Mouse (Mus musculus) limb, embryonic 14.5 days (tissue): ENCODE data around the gene Mab21l1. TPM values are rescaled to one million over a fixed set of nuclear protein-coding genes. Genes with fewer than 3 reads are reported as not detected.

Experiments used
- ATAC-seq: fragments of 200-750 bp; cut with Nextera tagmentation; 2 replicates; pipeline ENCODE4 v1.8.0; 2017; ENCODE audit warnings: low read depth, moderate number of reproducible peaks, moderate TSS enrichment; ENCODE audit not compliant: low FRiP score
- DNase-seq: peaks from one replicate; pipeline ENCODE4 v3.0.0-alpha.2; 2015; ENCODE audit warnings: low spot score
- H3K27ac ChIP-seq: fragments of 300-500 bp; sonication (generic); replicated peaks from 2 replicates; pipeline ENCODE4 v1.5.1; 2014; ENCODE audit warnings: low read depth, mild to moderate bottlenecking, low read length, moderate library complexity, mixed read lengths
- H3K27me3 ChIP-seq: fragments of 300-500 bp; sonication (generic); 2 replicates; pipeline ENCODE4 v1.6.1; 2014; ENCODE audit warnings: low read length, mixed read lengths; ENCODE audit not compliant: control insufficient read depth, insufficient read depth
- H3K36me3 ChIP-seq: fragments of 300-500 bp; sonication (generic); 2 replicates; pipeline ENCODE4 v1.6.1; 2014; ENCODE audit warnings: mild to moderate bottlenecking, low read length, moderate library complexity, mixed read lengths; ENCODE audit not compliant: control insufficient read depth, insufficient read depth
- H3K4me1 ChIP-seq: fragments of 300-500 bp; sonication (generic); 2 replicates; pipeline ENCODE4 v1.6.1; 2014; ENCODE audit warnings: antibody characterized with exemption, low read length, mixed read lengths; ENCODE audit not compliant: control insufficient read depth, insufficient read depth
- H3K4me2 ChIP-seq: fragments of 300-500 bp; sonication (generic); replicated peaks from 2 replicates; pipeline ENCODE4 v1.6.1; 2014; ENCODE audit warnings: low read depth, mild to moderate bottlenecking, low read length, moderate library complexity; ENCODE audit not compliant: severe bottlenecking
- H3K4me3 ChIP-seq: fragments of 300-500 bp; sonication (generic); replicated peaks from 2 replicates; pipeline ENCODE4 v1.5.1; 2014; ENCODE audit warnings: low read length
- H3K9ac ChIP-seq: fragments of 300-500 bp; sonication (generic); 2 replicates; pipeline ENCODE4 v1.6.1; 2014; ENCODE audit warnings: mild to moderate bottlenecking, low read depth, low read length, moderate library complexity; ENCODE audit not compliant: severe bottlenecking
- H3K9me3 ChIP-seq: fragments of 300-500 bp; sonication (generic); 2 replicates; pipeline ENCODE4 v1.6.1; 2016; ENCODE audit warnings: low read length; ENCODE audit not compliant: control insufficient read depth
- POLR2A ChIP-seq: fragments of 200-500 bp; IDR thresholded peaks from 2 replicates; pipeline ENCODE4 v1.8.0; 2012; ENCODE audit warnings: inconsistent platforms, mild to moderate bottlenecking, moderate library complexity, borderline replicate concordance; ENCODE audit not compliant: insufficient read depth, insufficient read length; ENCODE audit errors: extremely low read depth
- WGBS: fragments of 180-500 bp; shearing (Covaris S2); extraction: QIAGEN DNeasy Blood & Tissue Kit; methylation state at CpG from one replicate; pipeline ENCODE4 v1.1.7; 2014; 5-methylcytosine and 5-hydroxymethylcytosine counted together
- polyA plus RNA-seq, 2 experiments: library from polyadenylated mRNA; depleted of rRNA in 1 of 2; stranded (reverse) in 1 of 2; unstranded in 1 of 2; fragments of >200 nt; fragmentation: Nextera tagmentation in 1 of 2; extraction: Ambion mirVana in 1 of 2; gene quantifications; 2 replicates each; pipeline versions ENCODE4 v1.2.1 to v1.2.3; 2012 to 2014

Gene Mab21l1
- polyA plus RNA-seq, 2 experiments: 18.7 to 18.9 TPM

DNA sequence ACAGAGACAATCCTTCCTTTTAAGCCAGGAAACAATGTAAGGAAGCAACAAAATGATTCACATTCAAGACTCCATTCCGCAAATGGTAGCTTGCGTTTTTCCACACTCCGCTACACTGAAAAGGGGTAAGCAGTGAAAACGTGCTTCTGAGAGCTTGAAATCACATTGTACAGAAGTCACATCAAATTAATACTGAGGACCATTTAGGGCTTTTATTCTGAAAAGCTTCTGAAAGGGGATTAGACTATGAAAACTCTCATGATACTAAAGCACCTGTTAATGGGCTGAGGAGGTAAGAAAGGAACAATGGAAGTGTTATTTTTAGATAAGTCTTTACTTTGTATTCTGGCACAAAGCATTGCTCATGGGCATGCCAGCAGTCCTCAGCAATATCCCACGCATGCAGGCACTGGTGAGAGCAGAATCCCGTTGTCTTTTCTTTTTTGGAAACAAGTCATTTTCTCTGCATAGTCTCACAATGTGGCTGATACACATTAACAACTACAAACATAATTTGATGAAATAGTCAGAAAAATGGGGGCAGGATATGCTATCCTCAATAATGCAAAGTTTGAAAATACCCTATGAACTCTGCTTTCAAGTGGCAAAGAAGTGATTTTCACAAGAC lies 27.2 kb upstream of the Mab21l1 start:
- no peak overlapping the region for H3K27ac ChIP-seq
- 82% methylated on average over 6 of the region's 6 CpGs for WGBS
- no peaks in the 10 kb centered on the region for H3K27me3 ChIP-seq
- no peak overlapping the region for H3K4me3 ChIP-seq
- peaks cover 11% of the 10 kb centered on the region; the same call in 1 of the 2 replicates for H3K4me1 ChIP-seq
- no peak overlapping the region for H3K4me2 ChIP-seq
- DNase-seq (no peak), ATAC-seq (no peak)
- no peaks in the 10 kb centered on the region for H3K36me3 ChIP-seq
- TF ChIP-seq POLR2A: no peak
- no peaks in the 10 kb centered on the region for H3K9me3 ChIP-seq
- H3K9ac ChIP-seq: no peak overlapping the region

DNA sequence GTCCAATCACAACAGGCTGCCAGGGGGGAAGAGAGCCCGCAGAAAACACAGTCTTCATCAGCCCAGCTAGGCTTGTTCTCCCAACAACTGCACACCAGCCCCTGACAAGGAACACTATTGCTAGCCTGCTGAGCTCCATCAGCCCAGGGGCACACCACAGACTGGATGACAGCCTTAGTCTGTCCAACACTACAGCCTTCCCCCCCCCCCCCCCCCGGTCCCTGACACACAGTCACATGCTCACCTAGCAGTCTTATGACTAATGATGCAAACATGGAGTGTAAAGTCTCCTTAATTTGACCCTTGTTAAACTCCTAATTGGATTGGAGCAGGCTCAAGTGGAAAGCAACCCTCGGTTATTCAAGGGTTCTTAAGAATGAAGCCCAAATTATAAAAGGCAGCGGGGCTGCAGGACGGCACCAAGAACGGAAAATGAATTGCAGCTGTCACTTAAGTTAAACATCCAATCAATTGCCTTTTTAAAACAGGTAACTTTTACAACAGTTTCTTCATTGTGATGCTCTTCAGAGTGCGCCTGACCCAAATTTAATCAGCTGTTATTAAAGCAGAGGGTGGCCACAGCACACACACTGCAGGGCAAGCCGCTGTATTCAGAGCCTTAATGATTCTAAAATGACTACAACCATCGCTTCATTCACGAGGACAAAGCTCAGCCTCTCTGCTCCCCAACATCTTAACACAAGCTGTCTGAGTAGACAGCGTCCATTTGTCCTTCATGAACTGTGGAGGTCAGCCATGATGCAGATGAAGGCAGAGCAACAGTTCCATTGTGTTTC lies 26.3 kb upstream of the Mab21l1 start:
- H3K4me3 ChIP-seq: no peak overlapping the region
- H3K4me1 ChIP-seq: peaks cover 9% of the 10 kb centered on the region; the same call in 1 of the 2 replicates
- H3K9me3 ChIP-seq: no peaks in the 10 kb centered on the region
- no peak for TF ChIP-seq POLR2A
- no peak overlapping the region for H3K4me2 ChIP-seq
- H3K27me3 ChIP-seq: no peaks in the 10 kb centered on the region
- H3K36me3 ChIP-seq: no peaks in the 10 kb centered on the region
- no peak for DNase-seq
- ATAC-seq: no peak
- H3K27ac ChIP-seq: no peak overlapping the region
- no peak overlapping the region for H3K9ac ChIP-seq
- WGBS: 27% methylated on average over 11 of the region's 11 CpGs

DNA sequence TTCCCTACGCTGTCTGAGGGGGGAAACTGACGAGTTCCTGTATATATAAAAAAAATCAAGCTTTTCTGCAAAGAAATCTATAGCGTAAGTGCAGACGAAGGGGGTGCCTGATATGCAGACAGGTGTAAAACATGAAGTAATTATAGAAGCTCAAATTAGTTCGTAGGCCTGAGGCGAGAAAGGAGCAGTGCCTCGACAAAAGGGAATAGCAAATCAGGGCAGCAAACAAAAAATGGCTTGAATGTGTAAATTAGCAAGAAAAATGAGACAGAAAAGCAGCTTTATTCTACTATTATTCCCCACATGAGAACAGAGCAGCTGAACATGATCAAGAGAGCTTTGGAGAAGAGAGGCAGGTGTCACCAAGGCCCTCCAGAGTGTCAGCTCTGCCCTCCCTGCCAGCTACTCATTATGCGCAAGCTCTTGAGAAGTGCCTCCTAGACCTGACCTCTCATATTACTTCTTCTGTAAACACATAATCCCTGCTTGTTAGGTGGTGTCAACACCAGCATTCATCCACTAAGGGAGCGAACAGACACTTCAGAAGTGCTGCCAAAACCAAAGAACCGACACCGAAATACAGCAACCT lies 25.6 kb upstream of the Mab21l1 start:
- no peak for TF ChIP-seq POLR2A
- Histone ChIP-seq H3K4me1 (peaks cover 5% of the 10 kb centered on the region; the same call in 1 of the 2 replicates), H3K4me2 (no peak overlapping the region), H3K27ac (no peak overlapping the region), H3K27me3 (no peaks in the 10 kb centered on the region), H3K36me3 (no peaks in the 10 kb centered on the region), H3K9ac (no peak overlapping the region), H3K4me3 (no peak overlapping the region), H3K9me3 (no peaks in the 10 kb centered on the region)
- DNase-seq (no peak), ATAC-seq (no peak)
- WGBS: 59% methylated on average over 11 of the region's 11 CpGs

DNA sequence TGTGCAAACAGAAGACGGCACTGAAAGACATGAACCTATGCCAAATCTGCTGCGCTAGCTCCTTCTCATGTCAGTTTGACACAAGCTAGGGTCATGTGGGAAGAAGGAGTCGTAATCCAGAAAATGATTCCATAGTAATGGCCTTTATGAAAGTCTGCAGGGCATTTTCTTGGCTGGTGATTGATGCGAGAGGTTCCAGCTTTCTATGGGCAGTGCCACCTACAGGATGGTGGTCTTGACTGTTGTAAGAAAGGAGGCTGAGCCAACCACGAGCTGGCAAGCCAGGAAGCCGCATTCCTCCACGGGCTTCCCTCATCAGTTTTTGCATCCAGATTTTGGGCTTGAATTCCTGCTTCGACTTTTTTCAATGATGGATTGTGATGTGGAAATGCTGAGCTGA lies 24.0 kb upstream of the Mab21l1 start:
- no peaks in the 10 kb centered on the region for H3K27me3 ChIP-seq
- TF ChIP-seq POLR2A: no peak
- ATAC-seq (no peak), DNase-seq (no peak)
- peaks cover 5% of the 10 kb centered on the region; the same call in 1 of the 2 replicates for H3K4me1 ChIP-seq
- no peaks in the 10 kb centered on the region for H3K9me3 ChIP-seq
- no peak overlapping the region for H3K27ac ChIP-seq
- H3K36me3 ChIP-seq: no peaks in the 10 kb centered on the region
- no peak overlapping the region for H3K4me3 ChIP-seq
- H3K9ac ChIP-seq: no peak overlapping the region
- 51% methylated on average over 8 of the region's 8 CpGs for WGBS
- H3K4me2 ChIP-seq: no peak overlapping the region

DNA sequence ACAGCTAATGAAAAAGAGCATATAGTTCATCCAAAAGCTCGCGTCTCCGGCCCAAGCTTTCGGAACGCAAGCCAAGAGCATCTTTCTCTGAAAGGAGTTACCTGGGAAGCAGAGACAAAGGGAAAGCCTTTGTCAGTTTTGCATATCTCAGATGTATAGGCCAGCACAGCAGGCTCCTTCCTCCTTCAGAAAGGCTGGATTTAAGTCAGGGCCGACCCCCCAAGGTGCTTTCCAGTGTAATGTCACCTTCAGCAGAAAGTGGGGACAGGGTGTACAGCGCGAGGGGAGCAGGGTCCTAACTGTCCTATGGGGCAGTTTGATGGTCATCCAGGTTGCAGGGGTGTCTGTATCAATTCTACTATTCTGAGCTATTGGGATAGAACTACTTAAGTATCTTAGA lies 18.7 kb upstream of the Mab21l1 start:
- Histone ChIP-seq H3K9ac (no peak overlapping the region), H3K4me3 (no peak overlapping the region), H3K36me3 (no peaks in the 10 kb centered on the region), H3K27me3 (no peaks in the 10 kb centered on the region), H3K4me1 (no peaks in the 10 kb centered on the region), H3K4me2 (no peak overlapping the region), H3K9me3 (no peaks in the 10 kb centered on the region), H3K27ac (no peak overlapping the region)
- ATAC-seq (no peak), DNase-seq (no peak)
- 56% methylated on average over 8 of the region's 8 CpGs for WGBS
- TF ChIP-seq POLR2A: no peak
